Mouse (Mus musculus) layer of hippocampus, postnatal 25 days (tissue): ENCODE measurements around the gene Pcyt2. TPM values are rescaled to one million over a fixed set of nuclear protein-coding genes. Genes with fewer than 3 reads are reported as not detected.

ENCODE experiments used
- DNase-seq, 2 experiments: peaks; one replicate each; pipeline ENCODE4 v3.0.0; 2022; ENCODE audit warnings: mixed read lengths in 2 of 2, low spot score in 1 of 2; ENCODE audit errors: extremely low spot score in 1 of 2
- total RNA-seq, 2 experiments: library from RNA; stranded (reverse); gene quantifications; 2 replicates each; pipeline ENCODE4 v1.2.3; 2021

Pcyt2 gene
- total RNA-seq, 2 experiments from 2014 or later, result 133 to 162 TPM

DNA sequence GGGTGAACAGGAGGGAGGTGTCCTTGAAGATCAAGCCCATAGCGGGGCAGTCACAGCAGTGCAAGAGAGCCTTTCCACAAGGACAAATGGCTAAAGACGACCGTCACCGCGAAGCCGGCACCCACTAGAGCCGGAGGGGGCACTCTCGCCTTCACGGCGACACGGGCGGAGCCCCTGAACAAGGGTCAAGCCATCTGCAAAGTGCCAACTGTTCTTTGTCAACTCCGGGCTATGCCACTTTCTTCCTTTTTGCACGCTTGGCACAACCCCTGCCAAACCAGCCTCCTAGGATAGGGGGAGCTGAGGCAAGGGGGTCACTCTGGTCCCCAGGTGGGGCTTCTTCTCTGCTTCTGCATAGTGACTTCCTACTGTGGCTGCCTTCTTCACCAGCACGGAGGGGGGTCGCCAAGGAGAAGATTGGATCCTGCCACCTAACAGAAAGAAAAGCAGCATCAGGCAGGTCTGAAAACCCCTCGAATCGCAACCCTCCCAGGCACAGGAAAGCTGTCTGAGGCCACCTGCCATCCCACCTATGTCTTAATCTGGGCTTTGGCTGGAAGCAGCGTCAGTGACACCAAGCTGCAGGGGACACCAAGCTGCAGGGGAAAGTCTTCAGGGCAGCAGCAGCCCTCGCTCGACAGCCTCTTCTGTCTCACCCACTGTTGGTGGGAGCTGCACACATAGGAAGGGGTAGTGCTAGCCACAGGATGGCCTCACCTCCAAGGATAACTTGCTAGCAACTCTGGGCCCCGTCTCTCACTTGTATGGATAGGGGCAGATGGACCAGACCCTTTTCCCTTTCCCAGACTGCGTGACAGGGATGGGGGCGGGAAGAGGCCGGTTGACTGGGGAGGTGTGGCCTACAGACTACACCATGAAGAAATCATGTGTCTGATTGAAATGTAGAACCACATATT lies 1.1 kb upstream of the Pcyt2 start:
- DNase-seq, result no peak

- DNase-seq, result no peak
Observed at GRCm38 (mm10) chr11:120616617-120617294, 980 bp downstream of the Pcyt2 start.

DNA sequence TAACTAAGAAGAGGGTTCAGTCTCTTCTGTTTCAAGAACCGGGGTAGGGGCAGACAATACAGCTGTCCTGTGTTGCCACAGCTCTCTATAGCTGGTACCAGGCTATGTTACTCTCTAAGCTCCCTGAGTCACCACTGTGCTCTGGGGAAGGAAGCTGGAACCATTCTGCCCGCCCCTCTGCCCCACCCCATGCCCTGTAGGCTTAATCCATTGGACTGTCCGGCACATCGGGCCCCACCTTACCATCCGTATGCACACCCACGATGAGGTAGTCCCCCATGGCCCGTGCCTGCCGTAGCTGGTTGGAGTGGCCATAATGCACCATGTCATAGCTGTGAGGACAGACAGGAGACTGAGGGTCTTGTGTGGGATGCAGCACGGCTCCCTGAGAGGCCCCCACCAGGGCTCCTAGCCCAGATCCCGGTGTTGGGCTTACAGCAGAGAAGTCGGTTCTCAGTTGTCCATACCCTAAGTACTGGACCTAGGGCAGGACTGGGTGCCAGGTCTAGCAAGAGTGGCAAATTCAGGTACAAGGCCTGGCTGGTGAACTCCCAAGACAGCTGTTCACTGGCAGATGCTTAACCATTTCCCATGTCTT lies 2.0 kb downstream of the Pcyt2 start:
- no peak for DNase-seq

DNA sequence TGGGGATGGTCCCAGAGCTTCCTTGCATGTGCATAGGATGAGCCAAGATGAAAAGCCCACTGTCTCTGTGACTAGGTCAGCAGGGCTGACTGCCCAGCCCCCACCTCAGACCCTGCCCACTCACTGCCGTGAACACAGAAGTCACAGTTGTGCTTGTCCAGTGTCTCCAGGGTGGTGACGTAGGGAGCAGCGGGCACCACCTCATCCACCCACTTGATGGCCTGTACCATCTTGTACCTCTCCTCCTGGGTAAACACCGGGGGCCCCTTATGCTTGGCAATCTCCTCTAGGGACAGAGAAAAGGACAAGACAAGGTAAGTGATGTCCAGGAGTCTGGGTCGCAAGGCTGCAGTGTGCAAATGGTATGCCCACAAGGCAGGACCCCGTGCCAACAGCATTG lies 2.6 kb downstream of the Pcyt2 start:
- no peak for DNase-seq

GRCm38 (mm10) chr11:120613976-120614375 lies 3.8 kb downstream of the Pcyt2 start:
- DNase-seq, result no peak

GRCm38 (mm10) chr11:120613481-120613972 lies 4.2 kb downstream of the Pcyt2 start:
- DNase-seq, result no peak

- DNase-seq, result peak; percentile 44 to 72
Observed at GRCm38 (mm10) chr11:120612763-120613162, 5.0 kb downstream of the Pcyt2 start.

DNA sequence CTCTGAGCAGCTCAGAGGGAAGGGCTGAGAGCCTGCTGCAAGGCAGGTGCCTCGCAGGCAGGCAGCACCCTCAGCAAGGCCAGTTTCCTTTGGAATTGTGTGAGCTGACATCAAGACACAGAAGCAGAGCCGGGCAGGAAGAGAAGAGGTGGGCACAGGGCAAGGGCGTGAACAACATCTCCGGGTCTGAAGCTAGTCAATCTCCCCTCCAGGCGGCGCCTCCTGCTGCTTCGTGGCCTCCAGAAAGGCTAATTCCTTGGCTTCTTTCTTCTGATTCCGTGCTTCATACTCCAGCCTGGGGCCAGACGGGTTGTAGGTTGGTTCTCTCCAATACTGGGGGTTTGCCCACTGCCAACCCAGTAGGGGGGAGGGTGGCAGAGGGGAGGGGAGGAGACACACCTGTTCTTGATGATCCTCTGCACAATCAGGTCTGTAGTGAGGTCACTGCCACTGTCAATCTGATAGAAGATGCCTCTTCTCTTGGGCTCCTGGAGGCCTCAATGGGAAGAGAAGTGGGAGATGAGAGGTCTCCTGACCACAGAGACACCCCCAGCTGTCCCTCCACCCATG lies 7.2 kb downstream of the Pcyt2 start:
- no peak for DNase-seq

- DNase-seq, result no peak
Observed at GRCm38 (mm10) chr11:120609250-120609649, 8.5 kb downstream of the Pcyt2 start.

GRCm38 (mm10) chr11:120608241-120609034 lies 9.3 kb downstream of the Pcyt2 start, which contains the start of gene Npb:
Gene Npb (plus strand): TSS chr11:120608477.
- DNase-seq, result no peak

DNA sequence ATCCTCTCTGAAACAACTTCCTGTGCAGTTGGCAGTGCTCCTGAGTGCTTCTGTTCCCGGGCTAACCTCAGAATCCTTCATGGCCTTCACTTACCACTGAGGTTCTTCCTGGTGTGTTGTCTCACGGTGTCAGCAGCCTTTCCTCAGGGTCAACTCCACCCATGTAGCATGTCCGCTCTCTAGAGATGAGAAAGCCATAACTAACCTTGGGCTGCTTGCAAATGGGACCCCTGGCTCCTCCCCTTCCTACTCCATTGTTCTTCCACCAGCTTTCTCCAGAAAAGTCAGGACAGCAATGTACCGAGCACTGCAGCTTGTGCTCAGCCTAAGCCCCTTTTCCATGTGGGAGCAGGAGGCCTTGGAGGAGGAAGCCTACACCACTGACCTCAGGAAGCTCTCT lies 11.0 kb downstream of the Pcyt2 start:
- DNase-seq, result no peak

- DNase-seq, result no peak
Observed at GRCm38 (mm10) chr11:120605667-120606066, 12.1 kb downstream of the Pcyt2 start.

DNA sequence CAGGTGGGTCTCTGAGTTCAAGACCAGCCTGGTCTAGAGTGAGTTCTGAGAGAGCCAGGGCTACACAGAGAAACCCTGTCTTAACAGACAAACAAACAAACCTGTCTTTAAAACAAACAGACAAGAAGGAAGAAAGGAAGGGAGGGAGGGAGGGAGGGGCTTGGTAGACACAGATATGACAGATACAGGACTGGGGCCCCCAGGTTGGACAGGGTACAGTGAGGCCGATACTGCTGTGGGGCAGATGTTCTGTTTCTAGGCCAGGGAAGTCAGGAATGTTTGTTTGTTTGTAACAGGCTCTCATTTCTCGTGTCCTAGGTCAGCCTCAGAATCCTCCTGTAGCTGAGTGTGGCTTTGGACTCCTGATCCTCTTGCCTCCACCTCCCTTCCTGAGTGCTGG lies 14.2 kb downstream of the Pcyt2 start:
- no peak for DNase-seq

GRCm38 (mm10) chr11:120600716-120601115 lies 17.0 kb downstream of the Pcyt2 start:
- no peak for DNase-seq

GRCm38 (mm10) chr11:120598990-120599549 lies 18.7 kb downstream of the Pcyt2 start:
- DNase-seq, result no peak

DNA sequence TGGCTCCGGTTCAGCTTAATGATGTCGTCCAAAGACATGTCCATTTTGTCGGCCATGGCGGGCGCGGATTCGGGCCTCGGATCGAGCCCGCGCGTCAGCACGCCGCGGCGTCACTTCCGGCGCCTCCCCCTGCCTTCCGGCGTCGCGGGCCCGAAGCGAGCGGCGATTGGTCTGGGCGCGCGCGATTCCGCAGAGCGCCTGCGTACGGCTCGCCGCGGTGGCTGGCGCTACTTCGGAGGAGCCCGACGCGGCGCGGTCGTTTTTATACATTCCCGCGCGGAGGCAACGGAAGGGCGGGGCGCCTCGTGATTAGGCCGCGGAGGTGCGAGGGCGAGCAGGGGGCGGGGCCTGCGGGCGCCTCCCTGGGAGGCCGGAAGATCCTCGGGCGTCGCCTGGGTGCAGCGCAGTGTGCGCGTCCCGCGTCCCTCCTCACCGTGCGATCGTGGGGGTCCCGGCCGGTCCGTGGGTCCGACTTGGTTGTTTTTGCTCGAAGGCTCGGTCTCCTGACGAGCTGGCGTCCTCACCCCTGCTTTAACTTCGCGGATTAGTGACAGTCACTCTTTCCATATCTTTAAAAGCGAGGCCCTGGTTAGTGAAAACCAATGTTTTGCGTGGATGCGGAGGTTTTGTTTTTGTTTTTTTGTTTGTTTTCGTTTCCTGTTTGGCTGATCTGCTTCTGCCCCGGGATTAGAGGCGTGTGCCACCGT lies 19.3 kb downstream of the Pcyt2 start, which contains the start of the genes Alyref and Anapc11:
Gene Alyref, minus strand, starts transcription at position 83 of the 707 bp plus-strand sequence.
Gene Anapc11, plus strand, starts transcription at position 139 of the 707 bp plus-strand sequence.
- peak; percentile 84 to 85 for DNase-seq

GRCm38 (mm10) chr11:120597240-120598235 lies 20.2 kb downstream of the Pcyt2 start:
- no peak for DNase-seq

DNA sequence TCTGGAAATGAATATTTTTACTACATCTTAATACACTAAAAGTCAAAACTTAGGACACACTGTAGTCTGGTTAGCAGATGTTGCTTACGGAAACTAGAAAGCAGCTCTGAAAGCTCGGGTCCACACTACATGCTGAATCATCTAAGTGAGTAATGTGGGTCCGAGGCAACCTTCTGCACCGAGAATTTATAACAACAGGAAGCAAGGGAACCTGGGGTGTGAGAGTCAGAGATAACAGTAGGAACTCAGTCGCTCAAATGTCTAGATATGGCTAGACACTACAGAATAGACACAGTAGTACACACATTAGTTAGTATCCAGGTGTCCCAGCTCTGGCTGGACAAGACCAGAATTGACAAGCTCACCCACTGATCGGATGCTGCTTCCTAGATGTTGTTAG lies 29.2 kb downstream of the Pcyt2 start:
- no peak for DNase-seq
